Mouse (Mus musculus): ENCODE measurements around the gene Ankrd23.

DNA sequence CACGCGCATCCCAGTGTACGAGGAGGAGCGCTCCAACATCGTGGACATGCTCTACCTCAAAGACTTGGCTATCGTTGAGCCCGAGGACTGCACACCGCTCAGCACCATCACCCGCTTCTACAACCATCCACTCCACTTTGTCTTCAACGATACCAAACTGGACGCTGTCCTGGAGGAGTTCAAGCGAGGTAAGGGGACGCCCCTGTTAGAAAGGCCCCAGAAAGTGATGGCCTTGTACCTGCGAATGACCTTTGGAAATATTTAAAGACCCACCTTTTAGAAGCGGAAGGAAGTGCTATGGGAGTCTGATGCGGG is 23.8 kb downstream of the Ankrd23 start:
- TF ChIP-seq MXI1 (IDR thresholded peaks at IDR 0.05; ENCODE audit: low read depth, low read length) = no peak
- no peak for TF ChIP-seq CTCF (IDR thresholded peaks at IDR 0.05 in 2 of 3, conservative IDR thresholded peaks at IDR 0.05 in 1 of 3; ENCODE audit: control insufficient read depth in 1 of 3, insufficient read depth in 1 of 3, low read depth in 2 of 3, low read length in 3 of 3, poor library complexity in 1 of 3, severe bottlenecking in 1 of 3)
- no peak for TF ChIP-seq USF1 (IDR thresholded peaks at IDR 0.05; ENCODE audit: low read depth, low read length)

Data from MEL (cell line).